Mouse (Mus musculus) limb, embryonic 14.5 days (tissue): Measurements from ENCODE around the gene Med4. TPM values are rescaled to one million over a fixed set of nuclear protein-coding genes. Genes with fewer than 3 reads are reported as not detected.

ENCODE experiments used
- ATAC-seq: fragments of 200-750 bp; cut with Nextera tagmentation; 2 replicates; pipeline ENCODE4 v1.8.0; 2017; ENCODE audit warnings: low read depth, moderate number of reproducible peaks, moderate TSS enrichment; ENCODE audit not compliant: low FRiP score
- DNase-seq: peaks from one replicate; pipeline ENCODE4 v3.0.0-alpha.2; 2015; ENCODE audit warnings: low spot score
- H3K27ac ChIP-seq: fragments of 300-500 bp; sonication (generic); replicated peaks from 2 replicates; pipeline ENCODE4 v1.5.1; 2014; ENCODE audit warnings: low read depth, mild to moderate bottlenecking, low read length, moderate library complexity, mixed read lengths
- H3K27me3 ChIP-seq: fragments of 300-500 bp; sonication (generic); 2 replicates; pipeline ENCODE4 v1.6.1; 2014; ENCODE audit warnings: low read length, mixed read lengths; ENCODE audit not compliant: control insufficient read depth, insufficient read depth
- H3K36me3 ChIP-seq: fragments of 300-500 bp; sonication (generic); 2 replicates; pipeline ENCODE4 v1.6.1; 2014; ENCODE audit warnings: mild to moderate bottlenecking, low read length, moderate library complexity, mixed read lengths; ENCODE audit not compliant: control insufficient read depth, insufficient read depth
- H3K4me1 ChIP-seq: fragments of 300-500 bp; sonication (generic); 2 replicates; pipeline ENCODE4 v1.6.1; 2014; ENCODE audit warnings: antibody characterized with exemption, low read length, mixed read lengths; ENCODE audit not compliant: control insufficient read depth, insufficient read depth
- H3K4me2 ChIP-seq: fragments of 300-500 bp; sonication (generic); replicated peaks from 2 replicates; pipeline ENCODE4 v1.6.1; 2014; ENCODE audit warnings: low read depth, mild to moderate bottlenecking, low read length, moderate library complexity; ENCODE audit not compliant: severe bottlenecking
- H3K4me3 ChIP-seq: fragments of 300-500 bp; sonication (generic); replicated peaks from 2 replicates; pipeline ENCODE4 v1.5.1; 2014; ENCODE audit warnings: low read length
- H3K9ac ChIP-seq: fragments of 300-500 bp; sonication (generic); 2 replicates; pipeline ENCODE4 v1.6.1; 2014; ENCODE audit warnings: mild to moderate bottlenecking, low read depth, low read length, moderate library complexity; ENCODE audit not compliant: severe bottlenecking
- H3K9me3 ChIP-seq: fragments of 300-500 bp; sonication (generic); 2 replicates; pipeline ENCODE4 v1.6.1; 2016; ENCODE audit warnings: low read length; ENCODE audit not compliant: control insufficient read depth
- POLR2A ChIP-seq: fragments of 200-500 bp; IDR thresholded peaks from 2 replicates; pipeline ENCODE4 v1.8.0; 2012; ENCODE audit warnings: inconsistent platforms, mild to moderate bottlenecking, moderate library complexity, borderline replicate concordance; ENCODE audit not compliant: insufficient read depth, insufficient read length; ENCODE audit errors: extremely low read depth
- WGBS: fragments of 180-500 bp; shearing (Covaris S2); extraction: QIAGEN DNeasy Blood & Tissue Kit; methylation state at CpG from one replicate; pipeline ENCODE4 v1.1.7; 2014; 5-methylcytosine and 5-hydroxymethylcytosine counted together
- polyA plus RNA-seq, 2 experiments: library from polyadenylated mRNA; depleted of rRNA in 1 of 2; stranded (reverse) in 1 of 2; unstranded in 1 of 2; fragments of >200 nt; fragmentation: Nextera tagmentation in 1 of 2; extraction: Ambion mirVana in 1 of 2; gene quantifications; 2 replicates each; pipeline versions ENCODE4 v1.2.1 to v1.2.3; 2012 to 2014

The Med4 gene
- polyA plus RNA-seq, 2 experiments: 59.0 to 78.8 TPM

DNA sequence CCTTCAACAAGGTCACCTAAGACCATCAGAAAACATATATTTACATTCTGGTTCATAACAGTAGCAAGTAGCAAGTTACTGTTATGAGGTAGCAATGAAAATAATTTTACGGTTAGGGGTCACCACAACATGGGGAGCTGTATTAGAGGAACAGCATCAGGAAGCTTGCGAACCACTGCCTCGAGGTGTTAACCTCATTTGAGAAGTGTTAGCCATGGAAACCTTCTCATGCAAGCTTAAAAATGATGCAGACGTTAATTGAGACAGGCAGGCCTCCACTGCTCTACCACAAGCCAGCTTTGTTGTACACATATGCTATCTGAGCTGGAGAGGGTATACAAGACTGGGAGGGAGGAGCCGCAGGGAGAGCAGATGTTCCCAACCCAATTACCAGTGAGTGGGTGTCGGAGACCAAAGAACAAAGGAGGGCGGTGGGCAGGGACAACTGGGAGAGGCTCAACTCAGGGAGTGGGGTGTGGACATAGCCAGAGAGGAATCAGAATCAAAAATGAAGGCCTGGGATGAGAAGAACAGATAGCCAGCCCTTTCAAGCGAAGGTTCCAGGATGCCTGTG lies 33.4 kb upstream of the Med4 start:
- no peak for TF ChIP-seq POLR2A
- Histone ChIP-seq H3K36me3 (no peaks in the 10 kb centered on the region), H3K9me3 (no peaks in the 10 kb centered on the region), H3K9ac (no peak overlapping the region), H3K4me1 (peaks cover 18% of the 10 kb centered on the region), H3K27ac (no peak overlapping the region), H3K4me2 (no peak overlapping the region), H3K4me3 (no peak overlapping the region), H3K27me3 (no peaks in the 10 kb centered on the region)
- ATAC-seq (no peak), DNase-seq (no peak)
- WGBS: 69% methylated on average over 8 of the region's 8 CpGs

GRCm38 (mm10) chr14:73477077-73477476 lies 32.7 kb upstream of the Med4 start:
- no peak for TF ChIP-seq POLR2A

GRCm38 (mm10) chr14:73478321-73478720 lies 31.5 kb upstream of the Med4 start:
- Histone ChIP-seq H3K27ac (no peak overlapping the region), H3K27me3 (no peaks in the 10 kb centered on the region), H3K9me3 (no peaks in the 10 kb centered on the region), H3K9ac (no peak overlapping the region), H3K4me3 (no peak overlapping the region), H3K4me1 (peaks cover 15% of the 10 kb centered on the region), H3K36me3 (no peaks in the 10 kb centered on the region), H3K4me2 (no peak overlapping the region)
- WGBS: 66% methylated on average over 3 of the region's 3 CpGs
- DNase-seq (no peak), ATAC-seq (no peak)
- no peak for TF ChIP-seq POLR2A

More at GRCm38 (mm10) chr14:73477077-73477476, 32.7 kb upstream of the Med4 start:
- Histone ChIP-seq H3K36me3 (no peaks in the 10 kb centered on the region), H3K9ac (no peak overlapping the region), H3K27me3 (no peaks in the 10 kb centered on the region), H3K4me2 (no peak overlapping the region), H3K9me3 (no peaks in the 10 kb centered on the region), H3K4me1 (peaks cover 17% of the 10 kb centered on the region), H3K27ac (no peak overlapping the region), H3K4me3 (no peak overlapping the region)
- ATAC-seq (no peak), DNase-seq (no peak)
- 94% methylated on average over 10 of the region's 10 CpGs for WGBS

DNA sequence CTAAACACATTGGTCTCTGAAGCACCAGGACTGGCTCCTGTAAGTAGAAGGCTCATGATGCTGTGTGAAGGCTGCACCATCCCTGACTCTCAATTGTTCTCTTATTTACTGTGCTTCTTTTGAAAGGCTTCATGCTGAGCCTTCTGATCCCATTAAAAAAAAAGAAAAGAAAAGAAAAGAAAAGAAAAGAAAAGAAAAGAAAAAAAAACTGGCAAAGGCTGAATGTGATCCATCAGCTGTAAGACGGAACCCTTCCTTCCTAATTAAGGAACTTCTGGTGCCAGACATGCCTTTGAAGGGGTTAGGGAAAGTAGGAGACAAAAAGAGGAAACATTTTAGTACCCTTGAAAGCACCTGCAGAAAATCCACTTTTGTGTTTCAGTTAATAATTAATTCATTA lies 30.1 kb upstream of the Med4 start:
- Histone ChIP-seq H3K9ac (no peak overlapping the region), H3K36me3 (no peaks in the 10 kb centered on the region), H3K4me2 (no peak overlapping the region), H3K27me3 (no peaks in the 10 kb centered on the region), H3K9me3 (no peaks in the 10 kb centered on the region), H3K4me3 (no peak overlapping the region), H3K27ac (no peak overlapping the region), H3K4me1 (peaks cover 3% of the 10 kb centered on the region; the same call in 1 of the 2 replicates)
- ATAC-seq (no peak), DNase-seq (no peak)
- WGBS: 79% methylated on average over 1 of the region's 1 CpGs
- TF ChIP-seq POLR2A: no peak

GRCm38 (mm10) chr14:73483516-73484229 lies 26.2 kb upstream of the Med4 start:
- WGBS: 53% methylated on average over 5 of the region's 5 CpGs
- Histone ChIP-seq H3K9ac (no peak overlapping the region), H3K27ac (no peak overlapping the region), H3K36me3 (no peaks in the 10 kb centered on the region), H3K9me3 (no peaks in the 10 kb centered on the region), H3K4me1 (no peaks in the 10 kb centered on the region; the same call in 1 of the 2 replicates), H3K4me2 (no peak overlapping the region), H3K4me3 (no peak overlapping the region), H3K27me3 (no peaks in the 10 kb centered on the region)
- no peak; the same call in 1 of the 2 replicates for ATAC-seq
- no peak for DNase-seq
- no peak for TF ChIP-seq POLR2A
